Mouse (Mus musculus) testis, adult 2 months (tissue): ENCODE data around the gene Col23a1.

Experiments
- CTCF ChIP-seq: fragments of 200-500 bp; IDR thresholded peaks from 2 replicates; pipeline ENCODE4 v1.5.1; 2012; ENCODE audit warnings: low read depth, mild to moderate bottlenecking, inconsistent platforms, low read length, moderate library complexity; ENCODE audit not compliant: control insufficient read depth, insufficient read depth, insufficient replicate concordance
- POLR2A ChIP-seq: fragments of 200-500 bp; IDR thresholded peaks from 2 replicates; pipeline ENCODE4 v1.6.1; 2012; ENCODE audit warnings: low read depth, mild to moderate bottlenecking, inconsistent platforms, low read length, moderate library complexity; ENCODE audit not compliant: control insufficient read depth

DNA sequence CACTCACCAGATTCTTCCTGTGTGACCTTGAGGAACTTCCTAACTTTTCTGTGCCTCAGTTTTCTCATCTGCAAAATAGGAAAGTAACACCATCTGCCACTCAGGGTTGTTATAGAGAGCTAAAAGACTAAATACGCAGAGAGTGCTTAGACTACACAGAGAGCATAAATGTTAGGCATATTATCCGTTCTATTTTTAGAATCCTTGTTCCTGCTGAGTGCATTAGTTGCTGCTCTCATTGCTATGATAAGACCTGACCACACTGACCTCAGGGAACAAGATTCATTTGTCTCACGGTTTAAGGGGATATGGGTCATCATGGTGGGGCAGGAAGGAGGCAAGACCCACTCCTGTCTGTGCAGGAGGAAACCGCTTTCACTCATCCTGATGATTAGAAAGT, 80.6 kb downstream of the Col23a1 start:
- TF ChIP-seq CTCF (no peak), POLR2A (no peak)
